Mouse (Mus musculus) hindbrain, embryonic 11.5 days (tissue): ENCODE measurements around the gene Lmod2. TPM values are rescaled to one million over a fixed set of nuclear protein-coding genes. Genes with fewer than 3 reads are reported as not detected.

Source experiments
- ATAC-seq: fragments of 200-750 bp; cut with Nextera tagmentation; 2 replicates; pipeline ENCODE4 v1.8.0; 2017; ENCODE audit warnings: mild to moderate bottlenecking, moderate TSS enrichment, moderate library complexity; ENCODE audit not compliant: low FRiP score
- DNase-seq: peaks from one replicate; pipeline ENCODE4 v3.0.0-alpha.2; 2015; ENCODE audit warnings: low spot score
- H3K27ac ChIP-seq: fragments of 300-500 bp; sonication (generic); 2 replicates; pipeline ENCODE4 v1.5.1; 2014; ENCODE audit warnings: mild to moderate bottlenecking, low read depth, low read length
- H3K27me3 ChIP-seq: fragments of 300-500 bp; sonication (generic); 2 replicates; pipeline ENCODE4 v1.6.1; 2014; ENCODE audit warnings: mild to moderate bottlenecking, low read length, moderate library complexity, mixed read lengths; ENCODE audit not compliant: control insufficient read depth, insufficient read depth
- H3K36me3 ChIP-seq: fragments of 300-500 bp; sonication (generic); 2 replicates; pipeline ENCODE4 v1.6.1; 2014; ENCODE audit warnings: mild to moderate bottlenecking, low read length, moderate library complexity, mixed read lengths; ENCODE audit not compliant: control insufficient read depth, insufficient read depth
- H3K4me1 ChIP-seq: fragments of 300-500 bp; sonication (generic); replicated peaks from 2 replicates; pipeline ENCODE4 v1.6.1; 2014; ENCODE audit warnings: low read length, mixed read lengths; ENCODE audit not compliant: control insufficient read depth, insufficient read depth
- H3K4me2 ChIP-seq: fragments of 300-500 bp; sonication (generic); replicated peaks from 2 replicates; pipeline ENCODE4 v1.6.1; 2014; ENCODE audit warnings: mild to moderate bottlenecking, low read depth, low read length
- H3K4me3 ChIP-seq: fragments of 300-500 bp; sonication (generic); 2 replicates; pipeline ENCODE4 v1.5.1; 2014; ENCODE audit warnings: low read depth, low read length
- H3K9ac ChIP-seq: fragments of 300-500 bp; sonication (generic); 2 replicates; pipeline ENCODE4 v1.6.1; 2014; ENCODE audit warnings: low read depth, low read length
- H3K9me3 ChIP-seq: fragments of 300-500 bp; sonication (generic); 2 replicates; pipeline ENCODE4 v1.6.1; 2016; ENCODE audit warnings: low read length; ENCODE audit not compliant: control insufficient read depth
- WGBS: fragments of 180-500 bp; shearing (Covaris S2); extraction: QIAGEN DNeasy Blood & Tissue Kit; methylation state at CpG from one replicate; pipeline ENCODE4 v1.1.7; 2014; 5-methylcytosine and 5-hydroxymethylcytosine counted together
- polyA plus RNA-seq: library from polyadenylated mRNA; unstranded; fragments of >200 nt; fragmentation: Nextera tagmentation; extraction: Ambion mirVana; gene quantifications from 2 replicates; pipeline ENCODE4 v1.2.1, GENCODE M21; 2014

Lmod2 gene
- polyA plus RNA-seq, 1 experiment from 2014 or later, result not detected

DNA sequence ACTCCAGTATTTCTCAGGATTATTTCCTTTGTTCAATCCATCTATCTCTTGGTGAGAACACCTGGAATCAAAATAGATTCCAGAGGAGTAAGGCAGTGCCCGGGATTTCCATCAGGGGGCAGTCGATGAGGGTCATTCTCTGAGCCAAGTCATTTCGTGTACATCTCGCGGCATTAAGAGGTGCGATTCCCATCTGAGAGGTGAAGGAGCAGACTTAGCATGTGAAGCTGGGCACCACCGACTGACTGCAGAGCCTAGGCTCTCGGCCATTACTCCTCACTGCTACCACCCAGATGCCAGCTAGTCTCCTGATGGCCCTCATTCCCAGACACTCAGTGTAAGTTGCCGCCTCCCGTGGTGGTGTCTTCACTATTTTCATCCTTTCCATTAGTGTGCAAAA is 8.9 kb downstream of the Lmod2 start:
- Histone ChIP-seq H3K9ac (no peak overlapping the region), H3K36me3 (no peaks in the 10 kb centered on the region), H3K27me3 (no peaks in the 10 kb centered on the region), H3K4me1 (no peaks in the 10 kb centered on the region), H3K9me3 (no peaks in the 10 kb centered on the region), H3K4me2 (no peak overlapping the region), H3K4me3 (no peak overlapping the region), H3K27ac (no peak overlapping the region)
- ATAC-seq, result no peak
- no peak for DNase-seq
- 77% methylated on average over 10 of the region's 10 CpGs for WGBS

DNA sequence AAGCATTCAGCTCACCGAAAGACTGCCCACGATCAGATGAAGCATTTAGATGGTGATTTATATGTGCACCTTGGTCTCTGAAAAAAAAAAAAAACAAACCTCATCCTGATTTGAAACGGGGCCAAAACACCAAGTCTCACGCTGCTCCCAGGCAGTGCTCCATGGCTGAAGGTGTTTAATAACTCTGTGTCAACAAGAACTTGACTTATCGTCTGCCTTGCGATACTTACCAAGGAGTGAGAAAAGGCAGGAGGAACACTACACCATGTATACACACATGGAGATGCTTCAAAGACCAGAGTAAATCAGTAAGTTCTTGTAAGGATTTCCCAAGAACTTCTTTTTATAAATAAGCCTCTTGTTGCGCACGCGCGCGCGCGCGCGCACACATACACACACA is 10.0 kb downstream of the Lmod2 start:
- no peak overlapping the region for H3K4me2 ChIP-seq
- ATAC-seq (no peak), DNase-seq (no peak)
- no peaks in the 10 kb centered on the region for H3K27me3 ChIP-seq
- H3K27ac ChIP-seq, result no peak overlapping the region
- H3K9ac ChIP-seq, result no peak overlapping the region
- no peaks in the 10 kb centered on the region for H3K36me3 ChIP-seq
- H3K9me3 ChIP-seq, result no peaks in the 10 kb centered on the region
- H3K4me3 ChIP-seq, result no peak overlapping the region
- WGBS, result 96% methylated on average over 15 of the region's 15 CpGs
- no peaks in the 10 kb centered on the region for H3K4me1 ChIP-seq

DNA sequence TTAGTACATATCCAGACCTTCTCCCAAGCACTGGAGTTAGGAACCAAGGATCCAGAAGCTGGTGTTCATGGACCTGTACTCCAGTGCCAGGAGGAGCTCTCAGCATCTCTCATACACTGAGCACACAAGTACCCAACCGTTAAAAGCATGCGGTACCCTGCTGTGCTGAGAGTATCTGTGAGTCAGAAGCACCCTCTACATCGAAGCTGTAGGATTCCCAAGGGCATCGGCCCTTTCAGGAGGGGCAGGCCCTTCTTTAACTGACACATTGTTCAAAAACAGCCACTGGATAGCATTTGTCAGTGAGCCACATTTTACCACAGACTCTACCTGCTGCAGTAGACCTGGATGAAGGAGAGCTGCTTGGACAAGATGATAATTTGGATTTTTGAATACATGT is 10.6 kb downstream of the Lmod2 start:
- Histone ChIP-seq H3K27ac (no peak overlapping the region), H3K4me1 (no peaks in the 10 kb centered on the region), H3K36me3 (no peaks in the 10 kb centered on the region), H3K4me3 (no peak overlapping the region), H3K27me3 (no peaks in the 10 kb centered on the region), H3K4me2 (no peak overlapping the region), H3K9ac (no peak overlapping the region), H3K9me3 (no peaks in the 10 kb centered on the region)
- DNase-seq (no peak), ATAC-seq (no peak)
- 75% methylated on average over 4 of the region's 4 CpGs for WGBS

DNA sequence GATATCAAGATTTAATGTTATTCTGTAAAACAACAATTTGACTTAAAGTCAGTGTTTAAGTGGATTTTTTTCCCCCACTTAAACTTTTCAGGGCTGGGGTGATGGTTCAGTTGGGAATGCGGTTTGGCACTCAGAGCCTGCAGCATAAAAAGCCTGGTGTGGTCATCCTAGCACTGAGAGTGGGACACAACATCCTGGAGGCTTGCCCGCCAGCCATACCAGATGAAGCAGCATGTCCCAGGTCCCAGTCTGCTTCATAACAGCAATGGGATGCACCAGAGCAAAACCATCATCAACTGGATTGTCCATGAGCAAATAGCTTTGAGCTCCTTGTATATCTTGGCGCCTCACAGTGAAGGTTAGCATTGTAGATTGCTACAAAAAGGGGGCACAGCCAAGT is 11.1 kb downstream of the Lmod2 start:
- no peak overlapping the region for H3K4me3 ChIP-seq
- H3K27me3 ChIP-seq, result no peaks in the 10 kb centered on the region
- no peak for ATAC-seq
- no peak for DNase-seq
- no peak overlapping the region for H3K27ac ChIP-seq
- H3K4me2 ChIP-seq, result no peak overlapping the region
- H3K9me3 ChIP-seq, result no peaks in the 10 kb centered on the region
- H3K36me3 ChIP-seq, result no peaks in the 10 kb centered on the region
- 93% methylated on average over 3 of the region's 3 CpGs for WGBS
- no peaks in the 10 kb centered on the region for H3K4me1 ChIP-seq
- H3K9ac ChIP-seq, result no peak overlapping the region

DNA sequence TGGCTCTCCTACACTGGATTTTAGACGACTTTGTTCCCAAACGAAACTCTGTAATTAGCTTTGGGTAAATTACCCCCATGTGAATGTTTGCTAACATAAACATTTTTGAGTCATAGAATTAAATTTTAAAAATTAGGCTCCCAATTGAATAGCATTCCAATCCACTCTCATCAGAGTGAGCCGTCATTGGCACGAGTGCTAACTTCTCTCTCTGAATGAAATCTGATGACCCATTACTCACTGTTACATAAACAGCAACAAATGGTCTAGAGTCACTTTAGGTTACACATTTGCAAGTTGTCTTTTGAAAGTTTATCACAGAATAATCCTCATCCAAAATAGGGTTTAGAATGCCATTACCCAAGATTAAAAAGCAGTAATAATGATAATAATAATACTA is 12.0 kb downstream of the Lmod2 start:
- H3K4me2 ChIP-seq, result no peak overlapping the region
- H3K27me3 ChIP-seq, result no peaks in the 10 kb centered on the region
- H3K9me3 ChIP-seq, result no peaks in the 10 kb centered on the region
- H3K27ac ChIP-seq, result no peak overlapping the region
- WGBS, result 79% methylated on average over 4 of the region's 4 CpGs
- no peak for DNase-seq
- no peak overlapping the region for H3K4me3 ChIP-seq
- no peaks in the 10 kb centered on the region for H3K36me3 ChIP-seq
- H3K4me1 ChIP-seq, result no peaks in the 10 kb centered on the region
- no peak overlapping the region for H3K9ac ChIP-seq
- ATAC-seq, result no peak

DNA sequence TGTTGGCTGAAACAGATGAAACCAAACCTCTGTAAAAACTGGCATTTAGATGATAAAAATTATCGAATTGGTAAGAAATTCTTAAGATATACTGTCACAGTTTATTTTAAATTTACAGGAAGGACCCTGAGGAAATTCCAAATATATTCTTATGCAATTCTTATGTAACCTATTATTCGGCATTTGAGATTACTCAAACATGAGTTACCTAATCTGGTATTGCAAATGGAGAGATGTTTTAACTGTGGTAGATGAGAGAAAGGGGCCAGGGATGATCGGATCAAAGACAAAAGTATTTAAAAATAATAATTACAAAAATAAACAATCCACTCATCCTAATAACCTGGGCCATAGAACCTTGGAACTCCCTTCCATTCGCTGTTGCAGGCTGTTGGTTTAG is 12.8 kb downstream of the Lmod2 start:
- H3K27me3 ChIP-seq, result no peaks in the 10 kb centered on the region
- H3K9me3 ChIP-seq, result no peaks in the 10 kb centered on the region
- H3K27ac ChIP-seq, result no peak overlapping the region
- WGBS, result 93% methylated on average over 4 of the region's 4 CpGs
- H3K4me2 ChIP-seq, result no peak overlapping the region
- no peak overlapping the region for H3K4me3 ChIP-seq
- no peaks in the 10 kb centered on the region for H3K36me3 ChIP-seq
- H3K4me1 ChIP-seq, result no peaks in the 10 kb centered on the region
- H3K9ac ChIP-seq, result no peak overlapping the region
- ATAC-seq (no peak), DNase-seq (no peak)

DNA sequence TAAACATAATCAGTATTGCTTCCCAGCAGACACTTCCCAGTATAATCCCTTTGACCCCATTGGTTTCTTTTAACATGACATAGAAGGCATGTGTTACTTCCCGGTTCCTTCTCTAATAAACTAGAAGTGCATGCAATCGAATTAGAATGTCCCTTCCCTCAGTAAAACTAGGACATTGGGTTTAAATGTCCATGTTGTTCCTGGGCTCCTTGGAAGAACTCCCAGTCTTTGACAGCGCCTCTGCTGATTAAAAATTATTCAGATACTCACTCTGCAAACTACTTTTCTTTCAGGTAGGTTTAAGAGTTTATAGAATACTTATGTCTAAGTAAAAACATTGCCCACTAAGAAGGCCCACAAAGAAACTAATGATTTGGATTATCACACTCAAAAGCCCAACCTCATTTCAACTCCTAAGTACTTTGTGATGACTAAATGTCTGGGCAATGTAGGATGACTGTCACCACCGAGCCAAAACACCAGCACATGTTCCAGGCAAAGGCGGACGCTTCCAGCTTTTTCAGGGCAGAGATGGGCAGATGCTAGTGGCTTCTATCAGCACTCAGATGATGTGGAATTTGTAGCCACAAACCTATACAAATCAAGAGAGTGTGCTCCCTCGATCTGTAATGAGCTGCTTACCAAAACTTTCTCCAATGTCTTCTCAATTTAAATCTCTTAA is 14.7 kb downstream of the Lmod2 start:
- Histone ChIP-seq H3K36me3 (no peaks in the 10 kb centered on the region), H3K9me3 (no peaks in the 10 kb centered on the region), H3K4me3 (no peak overlapping the region), H3K4me1 (no peaks in the 10 kb centered on the region), H3K27ac (no peak overlapping the region), H3K9ac (no peak overlapping the region), H3K27me3 (no peaks in the 10 kb centered on the region), H3K4me2 (no peak overlapping the region)
- WGBS, result 93% methylated on average over 7 of the region's 7 CpGs
- ATAC-seq (no peak), DNase-seq (no peak)

DNA sequence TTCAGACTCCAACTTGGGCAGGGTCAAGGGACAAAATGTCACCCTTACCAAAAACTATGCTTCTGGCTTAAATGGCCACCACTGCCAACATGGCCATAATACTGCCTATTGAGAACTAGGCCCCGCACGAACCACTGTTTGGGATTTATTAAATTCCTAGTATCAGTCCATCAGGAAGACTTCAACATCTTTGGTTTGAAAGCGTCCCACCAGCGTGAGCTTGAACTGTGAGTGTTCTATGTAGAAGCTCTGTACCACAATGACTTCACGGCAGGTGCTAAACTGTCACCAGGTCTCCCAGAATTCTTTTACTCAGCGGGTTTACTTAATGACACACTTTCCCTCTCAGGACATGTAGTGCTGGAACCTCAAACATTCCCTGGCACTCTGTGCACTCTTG is 15.8 kb downstream of the Lmod2 start:
- no peak for ATAC-seq
- H3K9ac ChIP-seq, result no peak overlapping the region
- no peaks in the 10 kb centered on the region for H3K36me3 ChIP-seq
- H3K4me2 ChIP-seq, result no peak overlapping the region
- H3K9me3 ChIP-seq, result no peaks in the 10 kb centered on the region
- no peak overlapping the region for H3K4me3 ChIP-seq
- WGBS, result 93% methylated on average over 6 of the region's 6 CpGs
- no peak for DNase-seq
- H3K27me3 ChIP-seq, result no peaks in the 10 kb centered on the region
- H3K4me1 ChIP-seq, result no peaks in the 10 kb centered on the region
- H3K27ac ChIP-seq, result no peak overlapping the region

DNA sequence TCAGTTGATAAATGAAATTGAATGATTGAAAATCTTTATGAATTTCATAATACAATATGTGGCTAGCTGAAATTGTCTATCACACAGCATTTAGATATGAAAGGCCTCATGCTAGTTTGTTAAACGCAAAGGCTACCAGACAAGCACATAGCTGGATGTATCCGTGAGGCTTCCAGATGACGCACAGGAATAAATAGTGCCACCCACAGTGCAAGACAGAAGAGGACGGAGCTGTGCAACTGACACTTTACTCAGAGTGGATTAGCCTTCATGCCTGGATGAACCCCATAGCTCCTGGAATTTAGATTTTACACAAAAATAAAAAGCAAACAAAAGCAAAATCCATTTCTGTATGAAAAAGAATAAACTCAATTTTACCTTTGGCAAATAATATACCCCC is 16.4 kb downstream of the Lmod2 start:
- WGBS, result 80% methylated on average over 4 of the region's 4 CpGs
- Histone ChIP-seq H3K4me2 (no peak overlapping the region), H3K9me3 (no peaks in the 10 kb centered on the region), H3K4me3 (no peak overlapping the region), H3K27me3 (no peaks in the 10 kb centered on the region), H3K36me3 (no peaks in the 10 kb centered on the region), H3K4me1 (no peaks in the 10 kb centered on the region), H3K27ac (no peak overlapping the region), H3K9ac (no peak overlapping the region)
- ATAC-seq (no peak), DNase-seq (no peak)
